Mouse (Mus musculus): ENCODE results near the gene Ppp3ca.

Gene Ppp3ca

GRCm38 (mm10) chr3:136670110-136670359, at the start of gene Ppp3ca:
TSS of gene Ppp3ca (plus strand) at chr3:136670124.
- DNase-seq = no peak

GRCm38 (mm10) chr3:136640544-136641230, 29.2 kb upstream of the Ppp3ca start:
- DNase-seq = no peak

- DNase-seq = no peak
These were observed 19.0 kb upstream of the Ppp3ca start for GRCm38 (mm10) chr3:136650966-136651365.

GRCm38 (mm10) chr3:136651496-136651895, 18.4 kb upstream of the Ppp3ca start:
- DNase-seq = no peak

GRCm38 (mm10) chr3:136656460-136657035, 13.4 kb upstream of the Ppp3ca start:
- DNase-seq = no peak

- no peak for DNase-seq
These were observed 11.2 kb upstream of the Ppp3ca start for GRCm38 (mm10) chr3:136658681-136659080.

- DNase-seq = no peak
These were observed 4.8 kb upstream of the Ppp3ca start for GRCm38 (mm10) chr3:136665119-136665518.

- no peak for DNase-seq
These were observed 1.9 kb upstream of the Ppp3ca start for GRCm38 (mm10) chr3:136668072-136668471.

- peak; percentile 100 for DNase-seq
These were observed 454 bp upstream of the Ppp3ca start for GRCm38 (mm10) chr3:136669231-136670109.

GRCm38 (mm10) chr3:136670360-136671131, 622 bp downstream of the Ppp3ca start:
- peak; percentile 68 to 74 for DNase-seq

- peak; percentile 61 to 73 for DNase-seq
These were observed 1.4 kb downstream of the Ppp3ca start for GRCm38 (mm10) chr3:136671161-136671939.

- DNase-seq = peak in 1 of 2 experiments; percentile 29
These were observed 2.0 kb downstream of the Ppp3ca start for GRCm38 (mm10) chr3:136671940-136672278.

- no peak for DNase-seq
These were observed 2.9 kb downstream of the Ppp3ca start for GRCm38 (mm10) chr3:136672870-136673269.

GRCm38 (mm10) chr3:136673363-136673762, 3.4 kb downstream of the Ppp3ca start:
- DNase-seq = no peak

GRCm38 (mm10) chr3:136674486-136674885, 4.6 kb downstream of the Ppp3ca start:
- no peak for DNase-seq

GRCm38 (mm10) chr3:136676991-136677390, 7.1 kb downstream of the Ppp3ca start:
- DNase-seq = no peak

- DNase-seq = no peak
These were observed 8.5 kb downstream of the Ppp3ca start for GRCm38 (mm10) chr3:136678386-136678785.

GRCm38 (mm10) chr3:136679903-136680491, 10.1 kb downstream of the Ppp3ca start:
- no peak for DNase-seq

GRCm38 (mm10) chr3:136682242-136682641, 12.3 kb downstream of the Ppp3ca start:
- DNase-seq = no peak

- no peak for DNase-seq
These were observed 14.5 kb downstream of the Ppp3ca start for GRCm38 (mm10) chr3:136684191-136684958.

- no peak for DNase-seq
These were observed 16.5 kb downstream of the Ppp3ca start for GRCm38 (mm10) chr3:136686429-136686828.
